Mouse (Mus musculus) left cerebral cortex, postnatal 14 days (tissue): ENCODE results near the gene Qrich2. TPM values are rescaled to one million over a fixed set of nuclear protein-coding genes. Genes with fewer than 3 reads are reported as not detected.
"Not testable (repeated sequence)": the region's sequence is repeated elsewhere in the genome, so short reads cannot be mapped to it uniquely, and the experiment has no call there.

Experiments
- DNase-seq, 2 experiments: peaks; one replicate each; pipeline ENCODE4 v3.0.0; 2021 to 2022; ENCODE audit warnings: low spot score in 2 of 2, mixed read lengths in 1 of 2
- intact Hi-C: fragments of 180-260 bp; cut with DNase I; formaldehyde crosslinking; loops from one replicate; pipeline ENCODE4 v1.15.1; 2025
- total RNA-seq, 2 experiments: library from RNA; stranded (reverse); gene quantifications; 2 replicates each; pipeline ENCODE4 v1.2.3; 2021

The Qrich2 gene
- total RNA-seq, 2 experiments from 2014 or later, result not detected

GRCm38 (mm10) chr11:116434287-116434966, 31.6 kb downstream of the Qrich2 start:
- peak in 1 of 2 experiments; percentile 54 for DNase-seq
- intact Hi-C loops, result loop anchor here (2.0 kb wide), 1 partner anchor 56 kb away; no protein-coding TSS in a partner anchor

GRCm38 (mm10) chr11:116433356-116434286, 32.4 kb downstream of the Qrich2 start, which contains the start of gene Ubald2:
Gene Ubald2 (plus strand): TSS chr11:116434094.
- intact Hi-C loops, result loop anchor here (2.0 kb wide), 1 partner anchor 57 kb away; no protein-coding TSS in a partner anchor
- peak; percentile 99 to 100 for DNase-seq

- DNase-seq, result peak; percentile 65 to 82
- intact Hi-C loops, result no loop called here
Measured at GRCm38 (mm10) chr11:116432593-116433355, 33.3 kb downstream of the Qrich2 start.

GRCm38 (mm10) chr11:116432127-116432526, 33.9 kb downstream of the Qrich2 start:
- intact Hi-C loops, result no loop called here
- DNase-seq, result no peak

GRCm38 (mm10) chr11:116431428-116432077, 34.5 kb downstream of the Qrich2 start:
- intact Hi-C loops, result no loop called here
- DNase-seq, result no peak

GRCm38 (mm10) chr11:116430723-116431427, 35.2 kb downstream of the Qrich2 start:
- DNase-seq, result no peak
- intact Hi-C loops, result no loop called here

GRCm38 (mm10) chr11:116429862-116430613, 36.0 kb downstream of the Qrich2 start:
- no peak for DNase-seq
- intact Hi-C loops, result no loop called here

- DNase-seq, result no peak
- intact Hi-C loops, result no loop called here
Measured at GRCm38 (mm10) chr11:116428872-116429859, 36.9 kb downstream of the Qrich2 start.

GRCm38 (mm10) chr11:116426852-116427575, 39.0 kb downstream of the Qrich2 start:
- DNase-seq, result no peak
- intact Hi-C loops, result no loop called here

GRCm38 (mm10) chr11:116426328-116426727, 39.7 kb downstream of the Qrich2 start:
- intact Hi-C loops, DNase-seq: not testable (repeated sequence)

- intact Hi-C loops, result no loop called here
- no peak for DNase-seq
Measured at GRCm38 (mm10) chr11:116424621-116425407, 41.2 kb downstream of the Qrich2 start.

- no peak for DNase-seq
- intact Hi-C loops, result no loop called here
Measured at GRCm38 (mm10) chr11:116423782-116424620, 42.0 kb downstream of the Qrich2 start.

- intact Hi-C loops, result no loop called here
Measured at GRCm38 (mm10) chr11:116423214-116423613, 42.8 kb downstream of the Qrich2 start.

GRCm38 (mm10) chr11:116422562-116422961, 43.5 kb downstream of the Qrich2 start:
- no peak for DNase-seq
- intact Hi-C loops, result no loop called here

More at GRCm38 (mm10) chr11:116423214-116423613, 42.8 kb downstream of the Qrich2 start:
- DNase-seq, result no peak
